Mouse (Mus musculus): Measurements from ENCODE around the gene Rpusd2. TPM values are rescaled to one million over a fixed set of nuclear protein-coding genes. Genes with fewer than 3 reads are reported as not detected.

Rpusd2 gene
- polyA plus RNA-seq, 1 experiment from 2014 or later = 3.9 TPM

GRCm38 (mm10) chr2:119050132-119050650, 15.6 kb downstream of the Rpusd2 start:
- WGBS = 78% methylated on average over 4 of the region's 4 CpGs
- Histone ChIP-seq H3K9me3 (ENCODE audit: control insufficient read depth, low read length) (no peaks in the 10 kb centered on the region), H3K9ac (ENCODE audit: low read depth, low read length) (no peak overlapping the region)

DNA sequence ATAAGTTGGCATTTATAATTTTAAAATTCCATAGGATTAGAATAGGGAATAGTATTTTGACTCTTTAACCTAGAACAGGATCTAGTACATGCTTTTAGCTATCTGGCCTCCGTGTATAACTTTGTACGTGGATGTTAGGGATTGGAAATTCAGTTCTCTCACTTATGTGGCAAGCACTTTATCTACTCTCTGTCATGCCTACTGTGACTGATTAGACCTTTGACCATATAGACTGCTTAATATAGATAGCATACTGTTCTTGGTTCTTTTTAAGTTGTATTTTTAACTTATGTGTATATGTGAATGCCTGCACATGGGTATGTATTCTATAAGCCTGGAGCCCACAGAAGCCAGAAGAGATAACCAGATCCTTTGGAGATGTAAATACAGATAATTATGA, 25.5 kb downstream of the Rpusd2 start:
- H3K4me1 ChIP-seq (ENCODE audit: control insufficient read depth, insufficient read depth, low read length) = no peaks in the 10 kb centered on the region
- no peak overlapping the region for H3K9ac ChIP-seq (ENCODE audit: low read depth, low read length)
- no peak overlapping the region for H3K4me3 ChIP-seq (ENCODE audit: low read length)
- 91% methylated on average over 2 of the region's 2 CpGs for WGBS
- no peak overlapping the region for H3K4me2 ChIP-seq (ENCODE audit: low read depth, low read length)
- H3K27me3 ChIP-seq (replicated peaks; ENCODE audit: control insufficient read depth, insufficient read depth, low read length) = no peaks in the 10 kb centered on the region
- ATAC-seq = no peak
- no peak overlapping the region for H3K27ac ChIP-seq (ENCODE audit: low read length)
- H3K36me3 ChIP-seq (ENCODE audit: control insufficient read depth, insufficient read depth, low read length) = no peaks in the 10 kb centered on the region
- no peaks in the 10 kb centered on the region for H3K9me3 ChIP-seq (ENCODE audit: control insufficient read depth, low read length)

More at GRCm38 (mm10) chr2:119050132-119050650, 15.6 kb downstream of the Rpusd2 start:
- no peak overlapping the region for H3K4me3 ChIP-seq (ENCODE audit: low read length)
- H3K27ac ChIP-seq (ENCODE audit: low read length) = no peak overlapping the region
- H3K36me3 ChIP-seq (ENCODE audit: control insufficient read depth, insufficient read depth, low read length) = no peaks in the 10 kb centered on the region
- H3K27me3 ChIP-seq (replicated peaks; ENCODE audit: control insufficient read depth, insufficient read depth, low read length) = no peaks in the 10 kb centered on the region
- no peak overlapping the region for H3K4me2 ChIP-seq (ENCODE audit: low read depth, low read length)
- no peak for ATAC-seq
- H3K4me1 ChIP-seq (ENCODE audit: control insufficient read depth, insufficient read depth, low read length) = peaks cover 2% of the 10 kb centered on the region; the same call in 1 of the 2 replicates

- Histone ChIP-seq H3K9ac (ENCODE audit: low read depth, low read length) (no peak overlapping the region), H3K4me3 (ENCODE audit: low read length) (no peak overlapping the region), H3K4me2 (ENCODE audit: low read depth, low read length) (no peak overlapping the region), H3K36me3 (ENCODE audit: control insufficient read depth, insufficient read depth, low read length) (peaks cover 4% of the 10 kb centered on the region; the same call in 1 of the 2 replicates), H3K4me1 (ENCODE audit: control insufficient read depth, insufficient read depth, low read length) (no peaks in the 10 kb centered on the region), H3K27me3 (replicated peaks; ENCODE audit: control insufficient read depth, insufficient read depth, low read length) (no peaks in the 10 kb centered on the region), H3K9me3 (ENCODE audit: control insufficient read depth, low read length) (no peaks in the 10 kb centered on the region), H3K27ac (ENCODE audit: low read length) (no peak overlapping the region)
- no peak for ATAC-seq
- WGBS = 88% methylated on average over 4 of the region's 4 CpGs
Measured at GRCm38 (mm10) chr2:119072397-119072796, 37.8 kb downstream of the Rpusd2 start.

GRCm38 (mm10) chr2:119086156-119086555, 51.6 kb downstream of the Rpusd2 start:
- H3K4me3 ChIP-seq (ENCODE audit: low read length) = no peak overlapping the region
- H3K4me2 ChIP-seq (ENCODE audit: low read depth, low read length) = no peak overlapping the region
- WGBS = 91% methylated on average over 2 of the region's 2 CpGs
- H3K9ac ChIP-seq (ENCODE audit: low read depth, low read length) = no peak overlapping the region
- no peak overlapping the region for H3K27ac ChIP-seq (ENCODE audit: low read length)
- peaks cover 3% of the 10 kb centered on the region; the same call in 1 of the 2 replicates for H3K36me3 ChIP-seq (ENCODE audit: control insufficient read depth, insufficient read depth, low read length)
- H3K4me1 ChIP-seq (ENCODE audit: control insufficient read depth, insufficient read depth, low read length) = no peaks in the 10 kb centered on the region
- no peak for ATAC-seq
- H3K27me3 ChIP-seq (replicated peaks; ENCODE audit: control insufficient read depth, insufficient read depth, low read length) = no peaks in the 10 kb centered on the region
- H3K9me3 ChIP-seq (ENCODE audit: control insufficient read depth, low read length) = no peaks in the 10 kb centered on the region

Other genes starting within 250 kb of the Rpusd2 start
- gene Knstrn, start 220.8 kb upstream of the Rpusd2 start, polyA plus RNA-seq (2015; fragmentation: Nextera tagmentation; extraction: Ambion mirVana) = 78.5 and 85.7 TPM in 2 replicates
- 41.9 and 51.3 TPM in 2 replicates for gene Ivd, start 172.8 kb upstream of the Rpusd2 start, polyA plus RNA-seq (2015; fragmentation: Nextera tagmentation; extraction: Ambion mirVana)
- gene Bahd1, start 134.4 kb upstream of the Rpusd2 start, polyA plus RNA-seq (2015; fragmentation: Nextera tagmentation; extraction: Ambion mirVana) = 3.6 and 4.9 TPM in 2 replicates
- 16.1 and 16.6 TPM in 2 replicates for gene Chst14, start 108.3 kb upstream of the Rpusd2 start, polyA plus RNA-seq (2015; fragmentation: Nextera tagmentation; extraction: Ambion mirVana)
- 37.6 and 39.9 TPM in 2 replicates for gene Ccdc32, start 5.4 kb upstream of the Rpusd2 start, polyA plus RNA-seq (2015; fragmentation: Nextera tagmentation; extraction: Ambion mirVana)
- gene Knl1, start 12.3 kb downstream of the Rpusd2 start, polyA plus RNA-seq (2015; fragmentation: Nextera tagmentation; extraction: Ambion mirVana) = 28.3 and 37.8 TPM in 2 replicates
- 33.1 and 41.2 TPM in 2 replicates for gene Rad51, start 78.0 kb downstream of the Rpusd2 start, polyA plus RNA-seq (2015; fragmentation: Nextera tagmentation; extraction: Ambion mirVana)
- gene Rmdn3, start 122.2 kb downstream of the Rpusd2 start, polyA plus RNA-seq (2015; fragmentation: Nextera tagmentation; extraction: Ambion mirVana) = 63.9 and 73.2 TPM in 2 replicates
- gene Gchfr, start 133.0 kb downstream of the Rpusd2 start, polyA plus RNA-seq (2015; fragmentation: Nextera tagmentation; extraction: Ambion mirVana) = 41.2 and 51.9 TPM in 2 replicates
- 0.15 and 0.31 TPM in 2 replicates for gene Gm14137, start 139.7 kb downstream of the Rpusd2 start, polyA plus RNA-seq (2015; fragmentation: Nextera tagmentation; extraction: Ambion mirVana)
- 69.1 and 69.8 TPM in 2 replicates for gene Zfyve19, start 173.8 kb downstream of the Rpusd2 start, polyA plus RNA-seq (2015; fragmentation: Nextera tagmentation; extraction: Ambion mirVana)
- 10.3 and 14.9 TPM in 2 replicates for gene Dnajc17, start 174.0 kb downstream of the Rpusd2 start, polyA plus RNA-seq (2015; fragmentation: Nextera tagmentation; extraction: Ambion mirVana)
- 30.1 and 35.2 TPM in 2 replicates for gene Ppp1r14d, start 195.1 kb downstream of the Rpusd2 start, polyA plus RNA-seq (2015; fragmentation: Nextera tagmentation; extraction: Ambion mirVana)
- 114 and 132 TPM in 2 replicates for gene Spint1, start 202.6 kb downstream of the Rpusd2 start, polyA plus RNA-seq (2015; fragmentation: Nextera tagmentation; extraction: Ambion mirVana)
- 3.9 and 4.1 TPM in 2 replicates for gene Rhov, start 236.5 kb downstream of the Rpusd2 start, polyA plus RNA-seq (2015; fragmentation: Nextera tagmentation; extraction: Ambion mirVana)